Mouse (Mus musculus): Measurements from ENCODE around the gene Ncln.

DNA sequence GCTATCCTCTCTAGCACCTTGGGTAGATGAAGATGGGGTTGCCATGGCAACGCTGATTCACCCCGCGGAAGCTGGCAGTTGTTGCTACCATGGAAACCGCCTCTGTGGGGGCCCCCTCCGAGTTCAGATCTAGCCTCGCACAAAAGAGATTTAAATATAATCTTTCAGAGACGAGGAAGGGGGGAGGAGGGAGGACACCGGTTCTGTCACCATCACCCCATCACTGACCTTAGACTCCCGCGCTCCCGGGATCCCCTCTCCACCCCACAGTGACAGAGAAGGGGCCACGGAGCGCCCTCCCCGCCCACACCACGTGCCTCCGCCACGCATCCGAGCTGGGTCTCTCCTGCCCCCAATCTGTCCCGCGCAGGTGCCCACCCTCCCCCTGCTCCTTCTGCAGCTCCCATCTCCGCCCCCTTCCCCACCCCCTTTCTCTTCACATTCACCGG lies 23.2 kb downstream of the Ncln start:
- no peak for TF ChIP-seq CTCF (conservative IDR thresholded peaks at IDR 0.05; ENCODE audit: low read length)
- no peak for TF ChIP-seq NANOG (IDR thresholded peaks at IDR 0.05; ENCODE audit: borderline replicate concordance, low read length)

Measured in E14TG2a.4 (cell line).